ENCODE assay signal across 20 mouse cellular contexts in the genomic region with DNA sequence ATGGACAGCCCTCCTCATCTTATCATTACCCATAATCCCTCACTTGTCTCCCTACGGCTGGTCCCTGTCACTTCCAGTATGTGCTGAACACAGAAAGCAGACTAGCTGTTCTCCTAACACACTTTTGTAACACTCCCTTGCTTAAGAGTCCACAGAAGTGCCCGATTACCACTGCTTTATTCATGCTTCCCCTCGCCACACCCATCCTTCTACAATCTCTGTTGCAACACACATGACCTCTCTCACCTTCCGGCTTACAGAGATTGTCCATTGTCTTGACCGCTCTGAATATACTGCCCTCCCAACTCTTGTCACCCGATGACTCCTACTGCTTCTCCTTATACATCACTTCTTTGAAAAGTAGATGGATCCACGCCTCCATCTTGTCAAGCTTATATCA.
DNase-seq lines count a peak whose midpoint lies in the region; ATAC-seq lines count a peak whose summit lies in the region.
"Had no signal": no experiment of that assay in that cellular context is flagged by ENCODE, and none has a peak within 500 bp of the region (broad histone marks: within the 10 kb centered on the region; RNA-seq: fewer than 3 reads in every experiment).

No protein-coding gene starts in this region.

- no peak for DNase-seq in liver, embryonic 11.5 days (ENCODE audit: low spot score)
- peak; percentile 71 for DNase-seq in lung, postnatal 36 days
- DNase-seq in yolk sac, embryonic 10.5 days (ENCODE audit: low spot score) = peak; percentile 38
- DNase-seq in testis, postnatal 10 days (ENCODE audit: low spot score) = no peak
- DNase-seq in testis, postnatal 14 days (ENCODE audit: low spot score) = no peak
- DNase-seq: adrenal gland, postnatal 10 days; cerebellum, adult 9-10 months; forebrain, postnatal 0 days; kidney, adult 11 months; layer of hippocampus, postnatal 36 days; midbrain, embryonic 14.5 days; retina, postnatal 1 day; right cerebral cortex, postnatal 4 days; thymus, postnatal 25 days had no signal

- H3K9me3 ChIP-seq in liver, embryonic 11.5 days (ENCODE audit: control insufficient read depth, low read length) = no peaks in the 10 kb centered on the region
- no peaks in the 10 kb centered on the region for H3K9me3 ChIP-seq in liver, embryonic 12.5 days (replicated peaks)
- H3K9me3 ChIP-seq in liver, embryonic 15.5 days (replicated peaks) = no peaks in the 10 kb centered on the region
- H3K9me3 ChIP-seq: heart, embryonic 15.5 days had no signal

- H3K36me3 ChIP-seq in liver, embryonic 11.5 days (ENCODE audit: control insufficient read depth, insufficient read depth, low read length) = no peaks in the 10 kb centered on the region
- no peaks in the 10 kb centered on the region for H3K36me3 ChIP-seq in liver, embryonic 12.5 days
- no peaks in the 10 kb centered on the region for H3K36me3 ChIP-seq in liver, embryonic 15.5 days (replicated peaks)
- H3K36me3 ChIP-seq: heart, embryonic 15.5 days; limb, embryonic 15.5 days had no signal

- H3K4me1 ChIP-seq in liver, embryonic 11.5 days (replicated peaks; ENCODE audit: control insufficient read depth, insufficient read depth, low read length) = no peaks in the 10 kb centered on the region
- no peaks in the 10 kb centered on the region for H3K4me1 ChIP-seq in liver, embryonic 12.5 days
- no peaks in the 10 kb centered on the region for H3K4me1 ChIP-seq in liver, embryonic 15.5 days (replicated peaks)
- H3K4me1 ChIP-seq: megakaryocyte, embryonic 14.5 days had no signal

- H3K4me2 ChIP-seq in liver, embryonic 11.5 days = no peak overlapping the region
- H3K4me2 ChIP-seq in liver, embryonic 12.5 days = no peak overlapping the region
- no peak overlapping the region for H3K4me2 ChIP-seq in liver, embryonic 15.5 days
- H3K4me2 ChIP-seq: heart, embryonic 15.5 days; limb, embryonic 15.5 days had no signal

- no peak overlapping the region for H3K4me3 ChIP-seq in liver, embryonic 11.5 days (ENCODE audit: low read depth, low read length)
- H3K4me3 ChIP-seq in liver, embryonic 12.5 days = no peak overlapping the region
- H3K4me3 ChIP-seq in liver, embryonic 15.5 days (replicated peaks) = no peak overlapping the region
- H3K4me3 ChIP-seq: heart, embryonic 15.5 days; limb, embryonic 15.5 days; megakaryocyte, embryonic 14.5 days had no signal

- 67% methylated on average over 7 of the region's 7 CpGs for WGBS in liver, embryonic 11.5 days
- 65% methylated on average over 7 of the region's 7 CpGs for WGBS in liver, embryonic 12.5 days (ENCODE audit: insufficient replicate concordance)
- 62% methylated on average over 7 of the region's 7 CpGs for WGBS in liver, embryonic 15.5 days (ENCODE audit: insufficient replicate concordance)

- H3K9ac ChIP-seq in liver, embryonic 11.5 days (ENCODE audit: low read depth, low read length) = no peak overlapping the region
- H3K9ac ChIP-seq in liver, embryonic 12.5 days = no peak overlapping the region
- no peak overlapping the region for H3K9ac ChIP-seq in liver, embryonic 15.5 days
- H3K9ac ChIP-seq: forebrain, postnatal 0 days; heart, embryonic 15.5 days; limb, embryonic 15.5 days had no signal

- H3K27me3 ChIP-seq in liver, embryonic 11.5 days (replicated peaks; ENCODE audit: control insufficient read depth, insufficient read depth, low read length) = no peaks in the 10 kb centered on the region; the same call in 1 of the 2 replicates
- no peaks in the 10 kb centered on the region for H3K27me3 ChIP-seq in liver, embryonic 12.5 days (replicated peaks)
- H3K27me3 ChIP-seq in liver, embryonic 15.5 days = no peaks in the 10 kb centered on the region
- H3K27me3 ChIP-seq: heart, embryonic 15.5 days; limb, embryonic 15.5 days; megakaryocyte, embryonic 14.5 days had no signal

- no peak overlapping the region for H3K27ac ChIP-seq in liver, embryonic 11.5 days (ENCODE audit: low read depth, low read length)
- H3K27ac ChIP-seq in liver, embryonic 12.5 days = no peak overlapping the region
- no peak overlapping the region for H3K27ac ChIP-seq in liver, embryonic 15.5 days (replicated peaks)
- H3K27ac ChIP-seq: heart, embryonic 15.5 days; kidney, postnatal 0 days; limb, embryonic 15.5 days had no signal

- peak; percentile 45; the same call in 1 of the 2 replicates for ATAC-seq in liver, embryonic 11.5 days (replicated peaks; ENCODE audit: low FRiP score)
- ATAC-seq in liver, embryonic 12.5 days = no peak
- peak; percentile 42 for ATAC-seq in liver, embryonic 15.5 days (ENCODE audit: insufficient read depth)
- ATAC-seq: forebrain, postnatal 0 days had no signal

Comparison
In these comparisons a context has a peak if more than half of its experiments do, and no peak if none do; other contexts are left out.
1. DNase-seq: peak in lung, postnatal 36 days (single experiment) and yolk sac, embryonic 10.5 days (single experiment); none in liver, embryonic 11.5 days (single experiment), testis, postnatal 10 days (single experiment) and testis, postnatal 14 days (single experiment).